Mouse (Mus musculus) heart, embryonic 15.5 days (tissue): Measurements from ENCODE around the gene Gm4297. TPM values are rescaled to one million over a fixed set of nuclear protein-coding genes. Genes with fewer than 3 reads are reported as not detected.
"Not testable (repeated sequence)": the region's sequence is repeated elsewhere in the genome, so short reads cannot be mapped to it uniquely, and the experiment has no call there.

Source experiments
- ATAC-seq: fragments of 200-750 bp; cut with Nextera tagmentation; replicated peaks from 2 replicates; pipeline ENCODE4 v1.8.0; 2017; ENCODE audit warnings: low read depth, moderate TSS enrichment; ENCODE audit not compliant: insufficient number of reproducible peaks, insufficient read depth, low FRiP score
- H3K27ac ChIP-seq: fragments of 300-500 bp; sonication (generic); 2 replicates; pipeline ENCODE4 v1.5.1; 2015; ENCODE audit warnings: mild to moderate bottlenecking, inconsistent platforms
- H3K27me3 ChIP-seq: fragments of 300-500 bp; sonication (generic); 2 replicates; pipeline ENCODE4 v1.6.1; 2015; ENCODE audit warnings: inconsistent platforms
- H3K36me3 ChIP-seq: fragments of 300-500 bp; sonication (generic); 2 replicates; pipeline ENCODE4 v1.6.1; 2015; ENCODE audit warnings: mild to moderate bottlenecking, inconsistent platforms
- H3K4me1 ChIP-seq: fragments of 300-500 bp; sonication (generic); replicated peaks from 2 replicates; pipeline ENCODE4 v1.6.1; 2015; ENCODE audit warnings: inconsistent platforms
- H3K4me2 ChIP-seq: fragments of 300-500 bp; sonication (generic); 2 replicates; pipeline ENCODE4 v1.6.1; 2015; ENCODE audit warnings: inconsistent platforms, mild to moderate bottlenecking, moderate library complexity
- H3K4me3 ChIP-seq: fragments of 300-500 bp; sonication (generic); 2 replicates; pipeline ENCODE4 v1.5.1; 2015; ENCODE audit warnings: mild to moderate bottlenecking, inconsistent platforms
- H3K9ac ChIP-seq: fragments of 300-500 bp; sonication (generic); 2 replicates; pipeline ENCODE4 v1.6.1; 2015; ENCODE audit warnings: mild to moderate bottlenecking, inconsistent platforms
- H3K9me3 ChIP-seq: fragments of 300-500 bp; sonication (generic); replicated peaks from 2 replicates; pipeline ENCODE4 v1.6.1; 2016; ENCODE audit warnings: inconsistent platforms
- WGBS: fragments of 180-500 bp; shearing (Covaris S2); methylation state at CpG from one replicate; pipeline ENCODE4 v1.1.7; 2015; ENCODE audit warnings: mixed read lengths; 5-methylcytosine and 5-hydroxymethylcytosine counted together
- microRNA-seq: library from miRNA; unstranded; fragments of <30 nt; microRNA quantifications from one replicate; pipeline ENCODE4, GENCODE M21; 2016
- polyA plus RNA-seq: library from polyadenylated mRNA; unstranded; fragments of >200 nt; fragmentation: Nextera tagmentation; extraction: Ambion mirVana; gene quantifications from 2 replicates; pipeline ENCODE4 v1.2.1, GENCODE M21; 2015

Gm4297 gene
- not detected in 2 replicates for polyA plus RNA-seq

GRCm38 (mm10) chrX:24574795-24575194, at the start of gene Gm4297:
TSS of gene Gm4297 (minus strand) at chrX:24574895.
- WGBS = 72% methylated on average over 4 of the region's 4 CpGs

More at GRCm38 (mm10) chrX:24574795-24575194, at the start of gene Gm4297:
- not testable (repeated sequence) for H3K9me3 ChIP-seq, H3K4me2 ChIP-seq, ATAC-seq, H3K27me3 ChIP-seq, H3K36me3 ChIP-seq, H3K4me1 ChIP-seq, H3K4me3 ChIP-seq, H3K27ac ChIP-seq, H3K9ac ChIP-seq

Small RNAs within 50 kb of the gene (microRNA-seq; reads per million reads assigned to microRNA genes)
- gene Gm27839 (not detected), gene Gm27910 (not detected)

Other genes starting within 250 kb of the Gm4297 start
- not detected in 2 replicates for gene Gm5934, start 74.1 kb downstream of the Gm4297 start, polyA plus RNA-seq
- gene Gm5935, start 200.3 kb upstream of the Gm4297 start, polyA plus RNA-seq = not detected in 2 replicates